Mouse (Mus musculus) cerebellum, adult 2 months (tissue): ENCODE measurements around the gene Ccnb3.

Experiments
- CTCF ChIP-seq: fragments of 200-500 bp; IDR thresholded peaks from 2 replicates; pipeline ENCODE4 v1.5.1; 2011; ENCODE audit warnings: low read depth, mild to moderate bottlenecking, control low read depth, low read length, moderate library complexity, borderline replicate concordance; ENCODE audit not compliant: insufficient read depth
- POLR2A ChIP-seq: fragments of 200-500 bp; IDR thresholded peaks from 2 replicates; pipeline ENCODE4 v1.6.1; 2011; ENCODE audit warnings: low read length, control low read depth, borderline replicate concordance; ENCODE audit not compliant: insufficient read depth

- TF ChIP-seq POLR2A (no peak), CTCF (no peak)
Measured at GRCm38 (mm10) chrX:7057056-7057455, 15.6 kb upstream of the Ccnb3 start.
